Mouse (Mus musculus) intestine, embryonic 15.5 days (tissue): Measurements from ENCODE around the gene Arrb1. TPM values are rescaled to one million over a fixed set of nuclear protein-coding genes. Genes with fewer than 3 reads are reported as not detected.

Source experiments
- ATAC-seq: fragments of 200-750 bp; cut with Nextera tagmentation; 2 replicates; pipeline ENCODE4 v1.8.0; 2017; ENCODE audit warnings: moderate TSS enrichment, moderate library complexity
- H3K27ac ChIP-seq: fragments of 300-500 bp; sonication (generic); 2 replicates; pipeline ENCODE4 v1.5.1; 2015; ENCODE audit warnings: mild to moderate bottlenecking, inconsistent platforms
- H3K27me3 ChIP-seq: fragments of 300-500 bp; sonication (generic); replicated peaks from 2 replicates; pipeline ENCODE4 v1.6.1; 2015; ENCODE audit warnings: inconsistent platforms
- H3K36me3 ChIP-seq: fragments of 300-500 bp; sonication (generic); 2 replicates; pipeline ENCODE4 v1.6.1; 2015; ENCODE audit warnings: inconsistent platforms
- H3K4me1 ChIP-seq: fragments of 300-500 bp; sonication (generic); replicated peaks from 2 replicates; pipeline ENCODE4 v1.6.1; 2015; ENCODE audit warnings: inconsistent platforms
- H3K4me2 ChIP-seq: fragments of 300-500 bp; sonication (generic); replicated peaks from 2 replicates; pipeline ENCODE4 v1.6.1; 2015; ENCODE audit warnings: mild to moderate bottlenecking, inconsistent platforms
- H3K4me3 ChIP-seq: fragments of 300-500 bp; sonication (generic); replicated peaks from 2 replicates; pipeline ENCODE4 v1.5.1; 2015; ENCODE audit warnings: inconsistent platforms
- H3K9ac ChIP-seq: fragments of 300-500 bp; sonication (generic); 2 replicates; pipeline ENCODE4 v1.6.1; 2015; ENCODE audit warnings: inconsistent platforms
- H3K9me3 ChIP-seq: fragments of 300-500 bp; sonication (generic); 2 replicates; pipeline ENCODE4 v1.6.1; 2016; ENCODE audit warnings: inconsistent platforms
- WGBS: fragments of 180-500 bp; shearing (Covaris S2); methylation state at CpG from one replicate; pipeline ENCODE4 v1.1.7; 2015; 5-methylcytosine and 5-hydroxymethylcytosine counted together
- polyA plus RNA-seq: library from polyadenylated mRNA; unstranded; fragments of >200 nt; fragmentation: Nextera tagmentation; extraction: Ambion mirVana; gene quantifications from 2 replicates; pipeline ENCODE4 v1.2.1, GENCODE M21; 2015

Arrb1 gene
- polyA plus RNA-seq, 1 experiment from 2014 or later = 8.5 TPM

GRCm38 (mm10) chr7:99618860-99619259 is 83.6 kb downstream of the Arrb1 start:
- H3K9me3 ChIP-seq = no peaks in the 10 kb centered on the region
- 6% methylated on average over 3 of the region's 3 CpGs for WGBS

GRCm38 (mm10) chr7:99625722-99626375 is 90.6 kb downstream of the Arrb1 start:
- peak overlapping the region; percentile 33; the same call in 1 of the 2 replicates for H3K9ac ChIP-seq
- under 1% methylated on average over 79 of the region's 81 CpGs for WGBS
- peak; percentile 94 for ATAC-seq

More at GRCm38 (mm10) chr7:99618860-99619259, 83.6 kb downstream of the Arrb1 start:
- Histone ChIP-seq H3K4me3 (no peak overlapping the region), H3K27ac (no peak overlapping the region), H3K4me2 (no peak overlapping the region), H3K9ac (no peak overlapping the region), H3K4me1 (no peaks in the 10 kb centered on the region), H3K27me3 (peaks cover 7% of the 10 kb centered on the region), H3K36me3 (no peaks in the 10 kb centered on the region)
- ATAC-seq = no peak

GRCm38 (mm10) chr7:99626376-99627270 is 91.4 kb downstream of the Arrb1 start, which contains the start of gene Tpbgl:
Tpbgl (minus strand) TSS chr7:99627103.
- peak; percentile 60 for ATAC-seq
- peak within 1 kb of the TSS; percentile 33 for H3K9ac ChIP-seq
- no peaks in the 10 kb centered on the region for H3K36me3 ChIP-seq
- H3K4me1 ChIP-seq = peaks cover 16% of the 10 kb centered on the region
- no peak within 1 kb of the TSS for H3K27ac ChIP-seq
- H3K27me3 ChIP-seq = peaks cover 60% of the 10 kb centered on the region
- H3K9me3 ChIP-seq = no peaks in the 10 kb centered on the region
- H3K4me3 ChIP-seq = peak within 1 kb of the TSS; percentile 49
- WGBS = under 1% methylated on average over 80 of the region's 83 CpGs
- H3K4me2 ChIP-seq = peak within 1 kb of the TSS; percentile 97

More at GRCm38 (mm10) chr7:99625722-99626375, 90.6 kb downstream of the Arrb1 start:
- Histone ChIP-seq H3K9me3 (no peaks in the 10 kb centered on the region), H3K27me3 (peaks cover 60% of the 10 kb centered on the region), H3K4me3 (peak overlapping the region; percentile 49), H3K4me1 (peaks cover 16% of the 10 kb centered on the region), H3K4me2 (peak overlapping the region; percentile 97), H3K27ac (no peak overlapping the region), H3K36me3 (no peaks in the 10 kb centered on the region)

- H3K36me3 ChIP-seq = no peaks in the 10 kb centered on the region
- no peak for ATAC-seq
- H3K4me3 ChIP-seq = no peak overlapping the region
- no peak overlapping the region for H3K27ac ChIP-seq
- 10% methylated on average over 7 of the region's 7 CpGs for WGBS
- H3K27me3 ChIP-seq = peaks cover 60% of the 10 kb centered on the region
- no peak overlapping the region for H3K9ac ChIP-seq
- peaks cover 16% of the 10 kb centered on the region for H3K4me1 ChIP-seq
- H3K9me3 ChIP-seq = no peaks in the 10 kb centered on the region
- peak overlapping the region; percentile 97 for H3K4me2 ChIP-seq
Observed at GRCm38 (mm10) chr7:99627366-99627765, 92.1 kb downstream of the Arrb1 start.

GRCm38 (mm10) chr7:99632286-99632685 is 97.0 kb downstream of the Arrb1 start:
- Histone ChIP-seq H3K9ac (no peak overlapping the region), H3K27me3 (peaks cover 22% of the 10 kb centered on the region), H3K4me3 (no peak overlapping the region), H3K4me2 (no peak overlapping the region), H3K27ac (no peak overlapping the region), H3K9me3 (no peaks in the 10 kb centered on the region), H3K4me1 (no peaks in the 10 kb centered on the region), H3K36me3 (no peaks in the 10 kb centered on the region)
- 13% methylated on average over 6 of the region's 6 CpGs for whole genome bisulfite sequencing
- no peak for ATAC-seq

- no peaks in the 10 kb centered on the region for H3K4me1 ChIP-seq
- no peaks in the 10 kb centered on the region for H3K36me3 ChIP-seq
- WGBS = 70% methylated on average over 8 of the region's 8 CpGs
- ATAC-seq = no peak
- no peak overlapping the region for H3K4me3 ChIP-seq
- no peak overlapping the region for H3K4me2 ChIP-seq
- no peaks in the 10 kb centered on the region for H3K9me3 ChIP-seq
- peaks cover 4% of the 10 kb centered on the region; the same call in 1 of the 2 replicates for H3K27me3 ChIP-seq
- H3K27ac ChIP-seq = no peak overlapping the region
- H3K9ac ChIP-seq = no peak overlapping the region
Observed at GRCm38 (mm10) chr7:99633966-99634665, 98.8 kb downstream of the Arrb1 start.

- Histone ChIP-seq H3K4me1 (no peaks in the 10 kb centered on the region), H3K27ac (no peak overlapping the region), H3K9ac (no peak overlapping the region), H3K4me3 (no peak overlapping the region), H3K9me3 (no peaks in the 10 kb centered on the region), H3K27me3 (0 out of 2 replicates have a peak, but pooled peaks cover 6% of the 10 kb centered on the region), H3K36me3 (no peaks in the 10 kb centered on the region), H3K4me2 (no peak overlapping the region)
- no peak for ATAC-seq
- WGBS = 49% methylated on average over 4 of the region's 4 CpGs
Observed at GRCm38 (mm10) chr7:99641245-99641644, 106.0 kb downstream of the Arrb1 start.

GRCm38 (mm10) chr7:99642078-99642477 is 106.8 kb downstream of the Arrb1 start:
- Histone ChIP-seq H3K36me3 (no peaks in the 10 kb centered on the region), H3K4me3 (no peak overlapping the region), H3K27me3 (0 out of 2 replicates have a peak, but pooled peaks cover 6% of the 10 kb centered on the region), H3K9me3 (no peaks in the 10 kb centered on the region), H3K9ac (no peak overlapping the region), H3K27ac (no peak overlapping the region), H3K4me2 (no peak overlapping the region), H3K4me1 (no peaks in the 10 kb centered on the region)
- 33% methylated on average over 3 of the region's 3 CpGs for WGBS
- ATAC-seq = peak; percentile 65; the same call in 1 of the 2 replicates

GRCm38 (mm10) chr7:99644701-99645100 is 109.4 kb downstream of the Arrb1 start:
- H3K9me3 ChIP-seq = no peaks in the 10 kb centered on the region
- H3K27me3 ChIP-seq = 0 out of 2 replicates have a peak, but pooled peaks cover 6% of the 10 kb centered on the region
- no peak overlapping the region for H3K9ac ChIP-seq
- no peak overlapping the region for H3K4me3 ChIP-seq
- no peak overlapping the region for H3K4me2 ChIP-seq
- H3K36me3 ChIP-seq = no peaks in the 10 kb centered on the region
- H3K27ac ChIP-seq = no peak overlapping the region
- H3K4me1 ChIP-seq = no peaks in the 10 kb centered on the region
- WGBS = 80% methylated on average over 7 of the region's 7 CpGs
- no peak for ATAC-seq

- H3K4me3 ChIP-seq = no peak overlapping the region
- 2% methylated on average over 6 of the region's 6 CpGs for WGBS
- no peaks in the 10 kb centered on the region for H3K4me1 ChIP-seq
- no peaks in the 10 kb centered on the region for H3K36me3 ChIP-seq
- H3K9me3 ChIP-seq = no peaks in the 10 kb centered on the region
- no peak overlapping the region for H3K4me2 ChIP-seq
- H3K27ac ChIP-seq = no peak overlapping the region
- no peak for ATAC-seq
- no peaks in the 10 kb centered on the region for H3K27me3 ChIP-seq
- no peak overlapping the region for H3K9ac ChIP-seq
Observed at GRCm38 (mm10) chr7:99648623-99649022, 113.4 kb downstream of the Arrb1 start.

GRCm38 (mm10) chr7:99649585-99649984 is 114.3 kb downstream of the Arrb1 start:
- Histone ChIP-seq H3K27ac (no peak overlapping the region), H3K36me3 (no peaks in the 10 kb centered on the region), H3K4me1 (no peaks in the 10 kb centered on the region), H3K4me2 (no peak overlapping the region), H3K27me3 (no peaks in the 10 kb centered on the region), H3K9ac (no peak overlapping the region), H3K9me3 (no peaks in the 10 kb centered on the region), H3K4me3 (no peak overlapping the region)
- no peak for ATAC-seq
- 69% methylated on average over 4 of the region's 4 CpGs for WGBS

GRCm38 (mm10) chr7:99654244-99654643 is 119.0 kb downstream of the Arrb1 start:
- Histone ChIP-seq H3K27ac (no peak overlapping the region), H3K36me3 (no peaks in the 10 kb centered on the region), H3K4me3 (no peak overlapping the region), H3K4me1 (no peaks in the 10 kb centered on the region), H3K4me2 (no peak overlapping the region), H3K9me3 (no peaks in the 10 kb centered on the region), H3K9ac (no peak overlapping the region), H3K27me3 (no peaks in the 10 kb centered on the region)
- ATAC-seq = no peak
- WGBS = 66% methylated on average over 11 of the region's 11 CpGs
